25 mouse cellular contexts compared by ENCODE assay signal in the genomic region with DNA sequence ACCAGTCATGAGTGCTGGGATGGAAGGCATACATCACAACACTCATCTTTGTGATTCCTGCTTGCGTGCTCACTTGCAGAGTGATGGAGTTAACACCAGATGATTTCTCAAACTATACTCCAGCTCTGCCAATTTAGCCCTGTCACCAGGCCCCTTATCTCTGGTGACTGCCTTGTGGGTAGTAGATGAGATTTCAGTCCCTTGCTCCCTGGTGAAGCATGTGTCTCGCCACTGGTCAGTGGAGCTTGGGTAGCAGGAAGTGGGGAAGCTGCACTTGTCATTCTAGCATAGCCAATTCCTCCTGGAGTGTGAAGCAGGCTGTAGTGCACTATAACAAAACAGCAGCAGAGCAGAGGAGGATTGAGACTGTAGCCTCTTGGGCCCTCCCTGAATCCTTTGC.
A peak's percentile ranks its signal among the peaks of the same experiment; 100 is the strongest.
DNase-seq lines count a peak whose midpoint lies in the region; ATAC-seq lines count a peak whose summit lies in the region.
"Had no signal": no experiment of that assay in that cellular context is flagged by ENCODE, and none has a peak within 500 bp of the region (broad histone marks: within the 10 kb centered on the region; RNA-seq: fewer than 3 reads in every experiment).

No protein-coding gene starts in this region.

- peak; percentile 19 for ATAC-seq in granulocyte monocyte progenitor cell, adult 5-6 weeks (replicated peaks; ENCODE audit: poor library complexity, severe bottlenecking)
- ATAC-seq: forebrain, embryonic 15.5 days; hindbrain, embryonic 16.5 days; intestine, embryonic 16.5 days had no signal

- peaks cover 63% of the 10 kb centered on the region for H3K36me3 ChIP-seq in megakaryocyte, embryonic 14.5 days (replicated peaks; ENCODE audit: low read length)
- H3K36me3 ChIP-seq: embryonic facial prominence, embryonic 10.5 days; embryonic facial prominence, embryonic 13.5 days; forebrain, embryonic 12.5 days; forebrain, embryonic 15.5 days; hindbrain, embryonic 10.5 days; hindbrain, embryonic 13.5 days had no signal

- intact Hi-C loops in gastrocnemius, postnatal 36 days (cut with DNase I), result no loop called here

- DNase-seq in 416B (ENCODE audit: low read depth), result peak; percentile 90
- DNase-seq in adrenal gland, postnatal 4 days (ENCODE audit: low spot score in 2 of 2), result no peak
- DNase-seq in gastrocnemius, postnatal 36 days, result no peak
- DNase-seq in cerebellum, postnatal 14 days, result no peak
- DNase-seq: adrenal gland, adult 8-10 months; adrenal gland, postnatal 25 days; B cell, adult 2 months; cerebellum, adult 18-20 months; cerebellum, adult 9-10 months; cerebellum, postnatal 25 days; embryo, embryonic 11 days; gastrocnemius, postnatal 25 days; heart, adult 11 months had no signal

- H3K9me3 ChIP-seq in megakaryocyte, embryonic 14.5 days, result no peaks in the 10 kb centered on the region
- H3K9me3 ChIP-seq: embryonic facial prominence, embryonic 10.5 days; embryonic facial prominence, embryonic 13.5 days; forebrain, embryonic 12.5 days; forebrain, embryonic 15.5 days; hindbrain, embryonic 10.5 days; hindbrain, embryonic 13.5 days had no signal

- peak overlapping the region; percentile 62 for H3K4me3 ChIP-seq in megakaryocyte, embryonic 14.5 days (replicated peaks)
- H3K4me3 ChIP-seq: embryonic facial prominence, embryonic 10.5 days; embryonic facial prominence, embryonic 13.5 days; erythroblast, embryonic 14.5 days; forebrain, embryonic 12.5 days; forebrain, embryonic 15.5 days; hindbrain, embryonic 10.5 days; hindbrain, embryonic 13.5 days had no signal

- H3K27me3 ChIP-seq in megakaryocyte, embryonic 14.5 days (replicated peaks), result no peaks in the 10 kb centered on the region
- H3K27me3 ChIP-seq: CH12.LX; embryonic facial prominence, embryonic 13.5 days; forebrain, embryonic 12.5 days; forebrain, embryonic 15.5 days; hindbrain, embryonic 13.5 days had no signal

- peaks cover 95% of the 10 kb centered on the region for H3K4me1 ChIP-seq in megakaryocyte, embryonic 14.5 days
- H3K4me1 ChIP-seq: embryonic facial prominence, embryonic 10.5 days; embryonic facial prominence, embryonic 13.5 days; forebrain, embryonic 12.5 days; forebrain, embryonic 15.5 days; hindbrain, embryonic 13.5 days had no signal
